Mouse (Mus musculus) E14TG2a.4 (cell line): Measurements from ENCODE around the gene Rbm33.

Experiments used
- H3K27me3 ChIP-seq: 2 replicates; pipeline ENCODE4 v1.6.1; 2014; ENCODE audit warnings: low read length, control low read depth; ENCODE audit not compliant: insufficient read depth
- H3K36me3 ChIP-seq: 2 replicates; pipeline ENCODE4 v1.6.1; 2014; ENCODE audit warnings: low read length, control low read depth; ENCODE audit not compliant: insufficient read depth
- H3K4me1 ChIP-seq: replicated peaks from 2 replicates; pipeline ENCODE4 v1.6.1; 2014; ENCODE audit warnings: low read depth, low read length, control low read depth
- H3K4me3 ChIP-seq: replicated peaks from 2 replicates; pipeline ENCODE4 v1.5.1; 2014; ENCODE audit warnings: mild to moderate bottlenecking, low read length
- H3K9me3 ChIP-seq: 2 replicates; pipeline ENCODE4 v1.6.1; 2014; ENCODE audit warnings: low read length, control low read depth
- CTCF ChIP-seq: conservative IDR thresholded peaks from 2 replicates; pipeline ENCODE4 v1.5.1; 2014; ENCODE audit warnings: low read length
- NANOG ChIP-seq: IDR thresholded peaks from 2 replicates; pipeline ENCODE4 v1.6.1; 2014; ENCODE audit warnings: borderline replicate concordance, low read length, mixed read lengths
- POU5F1 ChIP-seq: IDR thresholded peaks from 2 replicates; pipeline ENCODE4 v1.6.1; 2014; ENCODE audit warnings: low read length, borderline replicate concordance

Rbm33 gene

GRCm38 (mm10) chr5:28316722-28317245 lies at the start of gene Rbm33:
TSS of gene Rbm33 (plus strand) at chr5:28317121.
- Histone ChIP-seq H3K27me3 (no peaks in the 10 kb centered on the region), H3K9me3 (no peaks in the 10 kb centered on the region), H3K4me1 (peaks cover 34% of the 10 kb centered on the region), H3K4me3 (peak within 1 kb of the TSS; percentile 92), H3K36me3 (peaks cover 21% of the 10 kb centered on the region)
- no peak for TF ChIP-seq NANOG
- no peak for TF ChIP-seq CTCF
- TF ChIP-seq POU5F1 = no peak

- TF ChIP-seq CTCF (no peak), NANOG (no peak), POU5F1 (no peak)
- peaks cover 9% of the 10 kb centered on the region for H3K27me3 ChIP-seq
- no peaks in the 10 kb centered on the region for H3K36me3 ChIP-seq
- H3K9me3 ChIP-seq = no peaks in the 10 kb centered on the region
- H3K4me1 ChIP-seq = peaks cover 12% of the 10 kb centered on the region; the same call in 1 of the 2 replicates
- H3K4me3 ChIP-seq = no peak overlapping the region
Observed at GRCm38 (mm10) chr5:28267576-28267975, 49.3 kb upstream of the Rbm33 start.

- no peak for TF ChIP-seq NANOG
- no peak for TF ChIP-seq POU5F1
- TF ChIP-seq CTCF = no peak
Observed at GRCm38 (mm10) chr5:28269469-28269991, 47.4 kb upstream of the Rbm33 start.

GRCm38 (mm10) chr5:28272836-28273235 lies 44.1 kb upstream of the Rbm33 start:
- Histone ChIP-seq H3K4me3 (no peak overlapping the region), H3K4me1 (peaks cover 19% of the 10 kb centered on the region; the same call in 1 of the 2 replicates), H3K36me3 (no peaks in the 10 kb centered on the region), H3K27me3 (peaks cover 22% of the 10 kb centered on the region), H3K9me3 (no peaks in the 10 kb centered on the region)
- TF ChIP-seq CTCF (no peak), NANOG (no peak), POU5F1 (no peak)

More at GRCm38 (mm10) chr5:28269469-28269991, 47.4 kb upstream of the Rbm33 start:
- peaks cover 3% of the 10 kb centered on the region; the same call in 1 of the 2 replicates for H3K27me3 ChIP-seq
- no peak overlapping the region for H3K4me3 ChIP-seq
- peaks cover 12% of the 10 kb centered on the region; the same call in 1 of the 2 replicates for H3K4me1 ChIP-seq
- H3K36me3 ChIP-seq = no peaks in the 10 kb centered on the region
- H3K9me3 ChIP-seq = no peaks in the 10 kb centered on the region

- peaks cover 7% of the 10 kb centered on the region; the same call in 1 of the 2 replicates for H3K4me1 ChIP-seq
- H3K9me3 ChIP-seq = no peaks in the 10 kb centered on the region
- no peak for TF ChIP-seq NANOG
- no peak for TF ChIP-seq CTCF
- TF ChIP-seq POU5F1 = no peak
- peaks cover 30% of the 10 kb centered on the region for H3K27me3 ChIP-seq
- no peaks in the 10 kb centered on the region for H3K36me3 ChIP-seq
- H3K4me3 ChIP-seq = no peak overlapping the region
Observed at GRCm38 (mm10) chr5:28277279-28277678, 39.6 kb upstream of the Rbm33 start.

- Histone ChIP-seq H3K9me3 (no peaks in the 10 kb centered on the region), H3K27me3 (peaks cover 15% of the 10 kb centered on the region), H3K4me1 (peaks cover 13% of the 10 kb centered on the region), H3K36me3 (no peaks in the 10 kb centered on the region), H3K4me3 (no peak overlapping the region)
- TF ChIP-seq CTCF (no peak), NANOG (no peak), POU5F1 (no peak)
Observed at GRCm38 (mm10) chr5:28289111-28289510, 27.8 kb upstream of the Rbm33 start.

GRCm38 (mm10) chr5:28290630-28291029 lies 26.3 kb upstream of the Rbm33 start:
- Histone ChIP-seq H3K36me3 (no peaks in the 10 kb centered on the region), H3K4me1 (peaks cover 13% of the 10 kb centered on the region), H3K27me3 (peaks cover 15% of the 10 kb centered on the region), H3K4me3 (no peak overlapping the region), H3K9me3 (no peaks in the 10 kb centered on the region)
- TF ChIP-seq NANOG = no peak

- H3K36me3 ChIP-seq = no peaks in the 10 kb centered on the region
- peaks cover 13% of the 10 kb centered on the region for H3K4me1 ChIP-seq
- TF ChIP-seq NANOG (no peak), POU5F1 (no peak), CTCF (no peak)
- no peak overlapping the region for H3K4me3 ChIP-seq
- H3K9me3 ChIP-seq = no peaks in the 10 kb centered on the region
- peaks cover 15% of the 10 kb centered on the region for H3K27me3 ChIP-seq
Observed at GRCm38 (mm10) chr5:28291118-28291850, 25.6 kb upstream of the Rbm33 start.

GRCm38 (mm10) chr5:28292281-28292680 lies 24.6 kb upstream of the Rbm33 start:
- Histone ChIP-seq H3K4me1 (peaks cover 13% of the 10 kb centered on the region), H3K9me3 (no peaks in the 10 kb centered on the region), H3K36me3 (no peaks in the 10 kb centered on the region), H3K27me3 (peaks cover 15% of the 10 kb centered on the region), H3K4me3 (no peak overlapping the region)
- no peak for TF ChIP-seq CTCF
